Mouse (Mus musculus): ENCODE results near the gene Anxa4.

The Anxa4 gene

GRCm38 (mm10) chr6:86793021-86793815 lies at the start of gene Anxa4:
Anxa4 (minus strand) TSS chr6:86793584.
- peak; percentile 68 for DNase-seq (ENCODE audit: extremely low spot score, low spot score)

GRCm38 (mm10) chr6:86841949-86842348 lies 48.6 kb upstream of the Anxa4 start:
- DNase-seq (ENCODE audit: extremely low spot score, low spot score), result no peak

GRCm38 (mm10) chr6:86839089-86839488 lies 45.7 kb upstream of the Anxa4 start:
- no peak for DNase-seq (ENCODE audit: extremely low spot score, low spot score)

- no peak for DNase-seq (ENCODE audit: extremely low spot score, low spot score)
Measured at GRCm38 (mm10) chr6:86832802-86833502, 39.6 kb upstream of the Anxa4 start.

GRCm38 (mm10) chr6:86830738-86831500 lies 37.5 kb upstream of the Anxa4 start:
- DNase-seq (ENCODE audit: extremely low spot score, low spot score), result no peak

GRCm38 (mm10) chr6:86829768-86830167 lies 36.4 kb upstream of the Anxa4 start:
- no peak for DNase-seq (ENCODE audit: extremely low spot score, low spot score)

- no peak for DNase-seq (ENCODE audit: extremely low spot score, low spot score)
Measured at GRCm38 (mm10) chr6:86827432-86827831, 34.0 kb upstream of the Anxa4 start.

GRCm38 (mm10) chr6:86824401-86824800 lies 31.0 kb upstream of the Anxa4 start:
- DNase-seq (ENCODE audit: extremely low spot score, low spot score), result no peak

- no peak for DNase-seq (ENCODE audit: extremely low spot score, low spot score)
Measured at GRCm38 (mm10) chr6:86823824-86824223, 30.4 kb upstream of the Anxa4 start.

GRCm38 (mm10) chr6:86823051-86823431 lies 29.7 kb upstream of the Anxa4 start:
- DNase-seq (ENCODE audit: extremely low spot score, low spot score), result no peak

GRCm38 (mm10) chr6:86822285-86823050 lies 29.1 kb upstream of the Anxa4 start:
- no peak for DNase-seq (ENCODE audit: extremely low spot score, low spot score)

- DNase-seq (ENCODE audit: extremely low spot score, low spot score), result no peak
Measured at GRCm38 (mm10) chr6:86820690-86821089, 27.3 kb upstream of the Anxa4 start.

- DNase-seq (ENCODE audit: extremely low spot score, low spot score), result no peak
Measured at GRCm38 (mm10) chr6:86819926-86820325, 26.5 kb upstream of the Anxa4 start.

- DNase-seq (ENCODE audit: extremely low spot score, low spot score), result no peak
Measured at GRCm38 (mm10) chr6:86818914-86819313, 25.5 kb upstream of the Anxa4 start.

GRCm38 (mm10) chr6:86816586-86816985 lies 23.2 kb upstream of the Anxa4 start:
- no peak for DNase-seq (ENCODE audit: extremely low spot score, low spot score)

GRCm38 (mm10) chr6:86815436-86815835 lies 22.1 kb upstream of the Anxa4 start:
- peak; percentile 34 for DNase-seq (ENCODE audit: extremely low spot score, low spot score)

GRCm38 (mm10) chr6:86814926-86815325 lies 21.5 kb upstream of the Anxa4 start:
- no peak for DNase-seq (ENCODE audit: extremely low spot score, low spot score)

- DNase-seq (ENCODE audit: extremely low spot score, low spot score), result no peak
Measured at GRCm38 (mm10) chr6:86813341-86813740, 20.0 kb upstream of the Anxa4 start.

- no peak for DNase-seq (ENCODE audit: extremely low spot score, low spot score)
Measured at GRCm38 (mm10) chr6:86812919-86813318, 19.5 kb upstream of the Anxa4 start.

GRCm38 (mm10) chr6:86806455-86807086 lies 13.2 kb upstream of the Anxa4 start:
- peak; percentile 69 for DNase-seq (ENCODE audit: extremely low spot score, low spot score)

- DNase-seq (ENCODE audit: extremely low spot score, low spot score), result no peak
Measured at GRCm38 (mm10) chr6:86804646-86805045, 11.3 kb upstream of the Anxa4 start.

Measured in neural tube, embryonic 10.5 days (tissue).